Mouse (Mus musculus) testis, adult 2 months (tissue): ENCODE measurements around the gene Tcl1b1.

Experiments
- CTCF ChIP-seq: fragments of 200-500 bp; IDR thresholded peaks from 2 replicates; pipeline ENCODE4 v1.5.1; 2012; ENCODE audit warnings: low read depth, mild to moderate bottlenecking, inconsistent platforms, low read length, moderate library complexity; ENCODE audit not compliant: control insufficient read depth, insufficient read depth, insufficient replicate concordance
- POLR2A ChIP-seq: fragments of 200-500 bp; IDR thresholded peaks from 2 replicates; pipeline ENCODE4 v1.6.1; 2012; ENCODE audit warnings: low read depth, mild to moderate bottlenecking, inconsistent platforms, low read length, moderate library complexity; ENCODE audit not compliant: control insufficient read depth

GRCm38 (mm10) chr12:105173366-105173765, 13.9 kb downstream of the Tcl1b1 start:
- TF ChIP-seq CTCF (no peak), POLR2A (no peak)
